Mouse (Mus musculus) heart, embryonic 15.5 days (tissue): Measurements from ENCODE around the gene Nacc2. TPM values are rescaled to one million over a fixed set of nuclear protein-coding genes. Genes with fewer than 3 reads are reported as not detected.

Experiments used
- ATAC-seq: fragments of 200-750 bp; cut with Nextera tagmentation; replicated peaks from 2 replicates; pipeline ENCODE4 v1.8.0; 2017; ENCODE audit warnings: low read depth, moderate TSS enrichment; ENCODE audit not compliant: insufficient number of reproducible peaks, insufficient read depth, low FRiP score
- H3K27ac ChIP-seq: fragments of 300-500 bp; sonication (generic); 2 replicates; pipeline ENCODE4 v1.5.1; 2015; ENCODE audit warnings: mild to moderate bottlenecking, inconsistent platforms
- H3K27me3 ChIP-seq: fragments of 300-500 bp; sonication (generic); 2 replicates; pipeline ENCODE4 v1.6.1; 2015; ENCODE audit warnings: inconsistent platforms
- H3K36me3 ChIP-seq: fragments of 300-500 bp; sonication (generic); 2 replicates; pipeline ENCODE4 v1.6.1; 2015; ENCODE audit warnings: mild to moderate bottlenecking, inconsistent platforms
- H3K4me1 ChIP-seq: fragments of 300-500 bp; sonication (generic); replicated peaks from 2 replicates; pipeline ENCODE4 v1.6.1; 2015; ENCODE audit warnings: inconsistent platforms
- H3K4me2 ChIP-seq: fragments of 300-500 bp; sonication (generic); 2 replicates; pipeline ENCODE4 v1.6.1; 2015; ENCODE audit warnings: inconsistent platforms, mild to moderate bottlenecking, moderate library complexity
- H3K4me3 ChIP-seq: fragments of 300-500 bp; sonication (generic); 2 replicates; pipeline ENCODE4 v1.5.1; 2015; ENCODE audit warnings: mild to moderate bottlenecking, inconsistent platforms
- H3K9ac ChIP-seq: fragments of 300-500 bp; sonication (generic); 2 replicates; pipeline ENCODE4 v1.6.1; 2015; ENCODE audit warnings: mild to moderate bottlenecking, inconsistent platforms
- H3K9me3 ChIP-seq: fragments of 300-500 bp; sonication (generic); replicated peaks from 2 replicates; pipeline ENCODE4 v1.6.1; 2016; ENCODE audit warnings: inconsistent platforms
- WGBS: fragments of 180-500 bp; shearing (Covaris S2); methylation state at CpG from one replicate; pipeline ENCODE4 v1.1.7; 2015; ENCODE audit warnings: mixed read lengths; 5-methylcytosine and 5-hydroxymethylcytosine counted together
- polyA plus RNA-seq: library from polyadenylated mRNA; unstranded; fragments of >200 nt; fragmentation: Nextera tagmentation; extraction: Ambion mirVana; gene quantifications from 2 replicates; pipeline ENCODE4 v1.2.1, GENCODE M21; 2015

The Nacc2 gene
- 5.2 and 8.0 TPM in 2 replicates for polyA plus RNA-seq

- H3K4me1 ChIP-seq: peaks cover 39% of the 10 kb centered on the region
- peak within 1 kb of the TSS; percentile 35 for H3K27ac ChIP-seq
- no peak for ATAC-seq
- H3K27me3 ChIP-seq: peaks cover 8% of the 10 kb centered on the region
- H3K4me2 ChIP-seq: peak within 1 kb of the TSS; percentile 95
- peak within 1 kb of the TSS; percentile 65 for H3K4me3 ChIP-seq
- no peaks in the 10 kb centered on the region for H3K36me3 ChIP-seq
- peak within 1 kb of the TSS; percentile 79 for H3K9ac ChIP-seq
- H3K9me3 ChIP-seq: no peaks in the 10 kb centered on the region
- WGBS: 29% methylated on average over 9 of the region's 9 CpGs
These were observed at the start of gene Nacc2 for GRCm38 (mm10) chr2:26123079-26123648. Nacc2 (minus strand) TSS chr2:26123220.

- H3K27me3 ChIP-seq: peaks cover 12% of the 10 kb centered on the region
- no peak overlapping the region for H3K27ac ChIP-seq
- no peaks in the 10 kb centered on the region for H3K9me3 ChIP-seq
- no peak overlapping the region for H3K4me3 ChIP-seq
- H3K9ac ChIP-seq: no peak overlapping the region
- WGBS: 68% methylated on average over 2 of the region's 2 CpGs
- H3K4me1 ChIP-seq: peaks cover 6% of the 10 kb centered on the region; the same call in 1 of the 2 replicates
- ATAC-seq: no peak
- H3K4me2 ChIP-seq: no peak overlapping the region
- no peaks in the 10 kb centered on the region for H3K36me3 ChIP-seq
These were observed 49.1 kb upstream of the Nacc2 start for GRCm38 (mm10) chr2:26172166-26172565.

- H3K4me3 ChIP-seq: no peak overlapping the region
- H3K4me1 ChIP-seq: peaks cover 4% of the 10 kb centered on the region; the same call in 1 of the 2 replicates
- WGBS: 57% methylated on average over 2 of the region's 2 CpGs
- no peak for ATAC-seq
- H3K9me3 ChIP-seq: no peaks in the 10 kb centered on the region
- peaks cover 6% of the 10 kb centered on the region; the same call in 1 of the 2 replicates for H3K27me3 ChIP-seq
- H3K36me3 ChIP-seq: no peaks in the 10 kb centered on the region
- H3K4me2 ChIP-seq: no peak overlapping the region
- no peak overlapping the region for H3K27ac ChIP-seq
- H3K9ac ChIP-seq: no peak overlapping the region
These were observed 47.4 kb upstream of the Nacc2 start for GRCm38 (mm10) chr2:26170376-26170775.

GRCm38 (mm10) chr2:26168843-26169579 lies 46.0 kb upstream of the Nacc2 start:
- Histone ChIP-seq H3K4me2 (no peak overlapping the region), H3K27ac (no peak overlapping the region), H3K27me3 (peaks cover 6% of the 10 kb centered on the region; the same call in 1 of the 2 replicates), H3K9ac (no peak overlapping the region), H3K4me1 (peaks cover 4% of the 10 kb centered on the region; the same call in 1 of the 2 replicates), H3K36me3 (no peaks in the 10 kb centered on the region), H3K4me3 (no peak overlapping the region), H3K9me3 (no peaks in the 10 kb centered on the region)
- no peak for ATAC-seq
- WGBS: 28% methylated on average over 11 of the region's 11 CpGs

GRCm38 (mm10) chr2:26166890-26167289 lies 43.9 kb upstream of the Nacc2 start:
- H3K4me1 ChIP-seq: peaks cover 4% of the 10 kb centered on the region; the same call in 1 of the 2 replicates
- no peak overlapping the region for H3K27ac ChIP-seq
- no peak overlapping the region for H3K9ac ChIP-seq
- no peak overlapping the region for H3K4me3 ChIP-seq
- no peak overlapping the region for H3K4me2 ChIP-seq
- H3K27me3 ChIP-seq: peaks cover 6% of the 10 kb centered on the region; the same call in 1 of the 2 replicates
- no peaks in the 10 kb centered on the region for H3K9me3 ChIP-seq
- ATAC-seq: no peak
- H3K36me3 ChIP-seq: no peaks in the 10 kb centered on the region
- WGBS: 80% methylated on average over 3 of the region's 3 CpGs

- no peaks in the 10 kb centered on the region for H3K36me3 ChIP-seq
- H3K9ac ChIP-seq: no peak overlapping the region
- no peaks in the 10 kb centered on the region for H3K9me3 ChIP-seq
- no peak for ATAC-seq
- H3K4me3 ChIP-seq: no peak overlapping the region
- 83% methylated on average over 9 of the region's 9 CpGs for WGBS
- no peak overlapping the region for H3K4me2 ChIP-seq
- H3K27ac ChIP-seq: no peak overlapping the region
- no peaks in the 10 kb centered on the region for H3K27me3 ChIP-seq
- no peaks in the 10 kb centered on the region for H3K4me1 ChIP-seq
These were observed 35.0 kb upstream of the Nacc2 start for GRCm38 (mm10) chr2:26158064-26158463.

GRCm38 (mm10) chr2:26156191-26156977 lies 33.4 kb upstream of the Nacc2 start:
- H3K9me3 ChIP-seq: no peaks in the 10 kb centered on the region
- no peaks in the 10 kb centered on the region for H3K36me3 ChIP-seq
- H3K9ac ChIP-seq: no peak overlapping the region
- no peaks in the 10 kb centered on the region for H3K4me1 ChIP-seq
- H3K27ac ChIP-seq: no peak overlapping the region
- ATAC-seq: no peak
- 72% methylated on average over 10 of the region's 10 CpGs for WGBS
- H3K4me2 ChIP-seq: no peak overlapping the region
- H3K4me3 ChIP-seq: no peak overlapping the region
- H3K27me3 ChIP-seq: no peaks in the 10 kb centered on the region

GRCm38 (mm10) chr2:26155737-26156136 lies 32.7 kb upstream of the Nacc2 start:
- H3K27ac ChIP-seq: no peak overlapping the region
- WGBS: 49% methylated on average over 3 of the region's 3 CpGs
- H3K4me3 ChIP-seq: no peak overlapping the region
- no peak for ATAC-seq
- H3K9me3 ChIP-seq: no peaks in the 10 kb centered on the region
- H3K36me3 ChIP-seq: no peaks in the 10 kb centered on the region
- no peaks in the 10 kb centered on the region for H3K27me3 ChIP-seq
- no peak overlapping the region for H3K9ac ChIP-seq
- no peak overlapping the region for H3K4me2 ChIP-seq
- no peaks in the 10 kb centered on the region for H3K4me1 ChIP-seq

- 43% methylated on average over 5 of the region's 5 CpGs for WGBS
- no peaks in the 10 kb centered on the region for H3K27me3 ChIP-seq
- no peak for ATAC-seq
- no peaks in the 10 kb centered on the region for H3K36me3 ChIP-seq
- H3K4me1 ChIP-seq: no peaks in the 10 kb centered on the region
- no peaks in the 10 kb centered on the region for H3K9me3 ChIP-seq
- no peak overlapping the region for H3K4me2 ChIP-seq
- H3K27ac ChIP-seq: no peak overlapping the region
- no peak overlapping the region for H3K4me3 ChIP-seq
- no peak overlapping the region for H3K9ac ChIP-seq
These were observed 31.6 kb upstream of the Nacc2 start for GRCm38 (mm10) chr2:26154586-26154985.

GRCm38 (mm10) chr2:26153909-26154340 lies 30.9 kb upstream of the Nacc2 start:
- no peak overlapping the region for H3K4me2 ChIP-seq
- 10% methylated on average over 4 of the region's 4 CpGs for WGBS
- H3K9me3 ChIP-seq: no peaks in the 10 kb centered on the region
- no peaks in the 10 kb centered on the region for H3K27me3 ChIP-seq
- ATAC-seq: peak; percentile 47; the same call in 1 of the 2 replicates
- H3K4me3 ChIP-seq: no peak overlapping the region
- H3K9ac ChIP-seq: no peak overlapping the region
- H3K36me3 ChIP-seq: no peaks in the 10 kb centered on the region
- no peak overlapping the region for H3K27ac ChIP-seq
- H3K4me1 ChIP-seq: no peaks in the 10 kb centered on the region

- Histone ChIP-seq H3K4me1 (no peaks in the 10 kb centered on the region), H3K36me3 (no peaks in the 10 kb centered on the region), H3K27me3 (no peaks in the 10 kb centered on the region), H3K9ac (no peak overlapping the region), H3K27ac (no peak overlapping the region), H3K4me3 (no peak overlapping the region), H3K4me2 (no peak overlapping the region), H3K9me3 (no peaks in the 10 kb centered on the region)
- no peak for ATAC-seq
- WGBS: 34% methylated on average over 4 of the region's 4 CpGs
These were observed 30.3 kb upstream of the Nacc2 start for GRCm38 (mm10) chr2:26153295-26153694.
